Mouse (Mus musculus) gastrocnemius, adult 2 months (tissue): ENCODE results near the gene Cnpy2. TPM values are rescaled to one million over a fixed set of nuclear protein-coding genes. Genes with fewer than 3 reads are reported as not detected.
"Not testable (repeated sequence)": the region's sequence is repeated elsewhere in the genome, so short reads cannot be mapped to it uniquely, and the experiment has no call there.

Experiments
- DNase-seq: peaks from one replicate; pipeline ENCODE4 v3.0.0; 2022
- H3K27ac ChIP-seq: fragments of 200-600 bp; 2 replicates; pipeline ENCODE4 v1.8.1; 2022; ENCODE audit warnings: mild to moderate bottlenecking
- H3K4me3 ChIP-seq: fragments of 200-600 bp; 2 replicates; pipeline ENCODE4 v1.8.1; 2022; ENCODE audit warnings: mild to moderate bottlenecking, moderate library complexity
- CTCF ChIP-seq: fragments of 200-600 bp; IDR thresholded peaks from 2 replicates; pipeline ENCODE4 v1.8.1; 2022; ENCODE audit warnings: antibody characterized with exemption, mild to moderate bottlenecking, moderate library complexity
- intact Hi-C: fragments of 180-260 bp; cut with DNase I; formaldehyde crosslinking; loops from one replicate; pipeline ENCODE4 v1.15.1; 2025
- total RNA-seq, 2 experiments: library from RNA; stranded (reverse); gene quantifications; 2 replicates each; pipeline ENCODE4 v1.2.3; 2021

Gene Cnpy2
- total RNA-seq, 2 experiments from 2014 or later: 35.1 to 52.1 TPM

GRCm38 (mm10) chr10:128297622-128298021 lies 24.6 kb upstream of the Cnpy2 start:
- Histone ChIP-seq H3K27ac (no peak overlapping the region), H3K4me3 (no peak overlapping the region)
- intact Hi-C loops: no loop called here
- no peak for DNase-seq
- no peak for TF ChIP-seq CTCF

GRCm38 (mm10) chr10:128298243-128298642 lies 24.0 kb upstream of the Cnpy2 start:
- no peak for TF ChIP-seq CTCF
- intact Hi-C loops: no loop called here
- Histone ChIP-seq H3K4me3 (no peak overlapping the region), H3K27ac (no peak overlapping the region)
- no peak for DNase-seq

DNA sequence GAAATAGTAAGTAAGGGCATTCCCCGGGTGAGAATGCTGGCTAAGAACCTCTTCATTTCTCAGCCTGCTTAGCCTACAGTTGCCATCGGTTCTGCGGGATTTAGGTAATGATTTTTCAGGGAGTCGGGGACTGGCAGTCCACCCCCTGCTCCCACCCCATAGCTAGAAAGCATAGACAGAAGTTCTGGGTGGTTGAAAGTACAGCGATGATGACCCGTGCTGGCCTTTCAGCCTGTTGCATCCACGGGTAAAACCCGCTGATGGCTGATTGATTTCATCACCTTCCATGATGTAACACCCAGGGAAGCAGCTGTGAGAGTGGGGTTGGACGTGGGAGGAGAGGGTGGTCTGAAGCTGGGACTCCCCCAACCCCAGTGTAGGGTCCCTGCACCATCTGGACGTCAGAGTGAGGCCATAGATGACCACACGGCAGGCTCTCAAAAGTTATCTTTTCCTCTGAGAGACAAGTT lies 23.5 kb upstream of the Cnpy2 start, which contains the start of gene Il23a:
Il23a (minus strand) TSS at position 51 of the 470 bp plus-strand sequence.
- intact Hi-C loops: no loop called here
- Histone ChIP-seq H3K27ac (no peak within 1 kb of the TSS), H3K4me3 (no peak within 1 kb of the TSS)
- no peak for TF ChIP-seq CTCF
- DNase-seq: no peak

DNA sequence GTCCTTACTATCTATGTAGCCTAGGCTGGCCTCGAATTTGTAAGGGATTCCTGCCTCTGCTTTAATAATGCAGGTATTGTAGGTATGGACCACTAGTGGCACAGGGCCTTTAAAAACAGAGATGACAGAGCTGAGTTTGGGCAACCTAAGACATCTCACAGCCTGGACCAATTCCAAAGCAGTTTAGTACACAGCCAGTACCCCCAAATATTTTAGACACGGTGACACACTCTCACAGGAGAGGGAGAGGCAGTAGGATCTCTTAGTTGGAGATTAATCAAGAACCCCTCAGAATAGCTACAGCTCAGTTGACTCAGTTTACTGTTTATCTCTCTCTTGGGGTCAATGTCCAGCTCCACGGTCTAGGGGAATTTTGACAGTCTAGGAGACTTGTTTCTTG lies 19.9 kb upstream of the Cnpy2 start:
- peak overlapping the region; percentile 72 for H3K4me3 ChIP-seq
- intact Hi-C loops: no loop called here
- no peak for DNase-seq

DNA sequence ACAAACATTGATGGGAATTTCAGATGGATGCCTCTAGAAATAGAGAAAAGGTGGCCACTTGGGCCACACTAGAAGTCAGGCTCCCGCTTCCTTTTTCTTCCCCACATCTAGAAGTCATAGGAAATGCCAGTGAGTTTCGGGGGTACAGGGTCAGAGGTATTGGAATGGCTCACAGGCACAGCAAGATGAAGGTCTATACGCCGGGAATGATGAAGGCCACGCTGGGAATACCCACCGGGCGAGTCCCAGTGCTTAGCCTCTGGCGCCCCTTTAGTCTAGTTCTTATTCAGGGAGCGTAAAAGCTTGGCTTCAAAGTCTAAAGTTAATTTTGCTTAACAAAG lies 19.5 kb upstream of the Cnpy2 start:
- intact Hi-C loops: no loop called here
- no peak for TF ChIP-seq CTCF
- DNase-seq: no peak
- H3K27ac ChIP-seq: peak overlapping the region; percentile 100
- peak overlapping the region; percentile 72 for H3K4me3 ChIP-seq

More for the DNA sequence above, 19.9 kb upstream of the Cnpy2 start:
- H3K27ac ChIP-seq: peak overlapping the region; percentile 100
- no peak for TF ChIP-seq CTCF

DNA sequence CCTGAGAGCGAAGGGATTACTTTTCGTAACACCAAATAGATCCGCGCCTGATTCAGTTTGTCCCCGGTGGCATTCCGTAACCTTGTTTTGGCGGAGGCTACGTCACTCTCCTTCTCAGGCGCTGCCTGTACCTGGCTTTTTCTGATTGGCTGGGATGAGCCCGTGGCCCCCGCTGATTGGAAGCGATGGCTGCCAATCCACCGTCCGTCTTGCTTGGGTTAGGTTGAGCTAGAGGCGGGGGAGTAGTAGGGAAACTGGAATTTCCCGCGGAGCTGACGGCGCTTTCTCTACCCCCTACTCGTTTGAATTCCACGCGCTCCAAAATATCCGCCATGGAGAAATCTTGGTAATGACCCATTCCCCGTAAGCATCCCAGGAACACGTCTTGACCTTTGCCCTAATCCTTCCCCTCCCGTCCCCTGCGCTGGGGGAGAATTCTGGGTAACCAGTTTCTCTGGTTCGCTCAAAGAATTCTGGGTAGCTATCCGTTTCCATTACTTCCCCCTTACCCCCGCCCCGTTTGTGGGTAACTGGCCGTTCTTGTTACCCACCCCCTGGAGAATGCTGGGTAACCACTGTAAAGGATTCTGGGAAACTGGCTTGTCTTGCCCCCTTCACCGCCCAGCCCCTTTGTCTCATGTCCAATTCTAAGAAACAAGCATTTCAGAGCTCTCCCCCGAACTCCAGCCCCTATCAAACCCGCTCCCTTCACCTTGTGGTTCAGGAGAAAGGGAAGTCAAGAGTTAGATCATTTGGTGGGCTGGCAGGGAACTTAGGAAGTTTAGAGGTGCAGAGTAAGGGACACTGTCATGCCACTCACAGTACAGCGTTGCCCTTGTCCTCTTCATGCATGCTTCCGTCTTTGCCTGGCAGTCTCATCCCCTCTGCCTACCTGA lies 18.9 kb upstream of the Cnpy2 start, which contains the start of gene Pan2:
Pan2 (plus strand) TSS at position 210 of the 896 bp plus-strand sequence.
- TF ChIP-seq CTCF: no peak
- Histone ChIP-seq H3K27ac (peak within 1 kb of the TSS; percentile 100), H3K4me3 (peak within 1 kb of the TSS; percentile 72)
- peak; percentile 99 for DNase-seq
- intact Hi-C loops: no loop called here

GRCm38 (mm10) chr10:128309654-128310053 lies 12.6 kb upstream of the Cnpy2 start:
- Histone ChIP-seq H3K27ac (no peak overlapping the region), H3K4me3 (no peak overlapping the region)
- TF ChIP-seq CTCF: no peak
- intact Hi-C loops: no loop called here
- DNase-seq: no peak

DNA sequence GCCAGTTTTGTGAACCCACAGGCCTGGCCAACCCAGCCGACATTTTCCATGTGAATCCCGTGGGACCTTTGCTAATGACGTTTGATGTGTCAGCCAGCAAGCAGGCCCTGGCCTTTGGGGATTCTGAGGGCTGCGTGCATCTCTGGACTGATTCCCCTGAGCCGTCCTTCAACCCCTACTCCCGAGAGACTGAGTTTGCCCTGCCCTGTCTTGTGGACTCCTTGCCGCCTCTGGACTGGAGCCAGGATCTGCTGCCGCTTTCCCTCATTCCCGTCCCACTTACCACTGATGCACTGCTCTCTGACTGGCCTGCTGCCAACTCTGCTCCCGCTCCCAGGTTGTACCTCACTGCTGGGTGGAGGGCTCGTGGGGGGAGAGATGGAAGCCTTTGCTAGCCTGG lies 12.1 kb upstream of the Cnpy2 start:
- no peak for TF ChIP-seq CTCF
- Histone ChIP-seq H3K4me3 (no peak overlapping the region), H3K27ac (no peak overlapping the region)
- DNase-seq: no peak
- intact Hi-C loops: no loop called here

DNA sequence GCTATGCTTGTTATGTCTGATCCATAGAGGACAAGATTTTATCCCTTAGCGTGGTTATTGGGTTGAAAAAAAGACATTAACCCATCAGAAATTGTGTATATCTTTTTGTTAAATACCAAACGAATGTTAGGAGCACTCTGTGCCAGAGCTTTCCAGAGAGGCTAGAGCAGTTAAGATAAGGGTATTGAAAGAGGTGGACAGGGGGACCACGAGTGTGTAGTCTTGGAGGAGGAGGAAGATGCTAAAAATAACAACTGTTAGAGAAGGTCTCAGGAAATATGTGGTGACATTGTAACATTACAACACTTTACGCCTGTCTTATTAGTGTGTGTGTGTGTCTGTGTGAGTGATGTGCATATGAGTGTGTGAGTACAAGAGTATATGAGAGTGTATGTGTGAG lies 11.4 kb upstream of the Cnpy2 start:
- H3K4me3 ChIP-seq: no peak overlapping the region
- intact Hi-C loops: no loop called here
- TF ChIP-seq CTCF: no peak

DNA sequence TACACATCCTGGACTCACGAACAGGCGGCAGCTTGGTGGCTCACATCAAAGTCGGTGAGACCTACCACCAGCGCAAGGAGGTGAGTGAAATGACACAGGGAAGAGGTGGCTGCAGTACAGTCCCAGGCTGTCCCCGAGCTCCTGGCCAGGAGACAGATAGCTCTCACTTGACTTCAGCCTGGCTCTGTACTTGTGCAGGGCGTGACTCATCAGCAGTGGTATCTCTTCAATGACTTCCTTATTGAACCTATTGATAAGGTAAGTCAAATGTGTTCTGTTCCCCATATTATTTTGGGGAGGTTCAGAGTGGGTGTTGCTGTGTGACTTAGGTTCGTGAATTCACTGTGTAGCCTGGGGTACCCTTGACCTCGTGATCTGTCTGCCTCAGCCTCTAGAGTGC lies 6.7 kb upstream of the Cnpy2 start:
- Histone ChIP-seq H3K4me3 (no peak overlapping the region), H3K27ac (no peak overlapping the region)
- TF ChIP-seq CTCF: no peak
- DNase-seq: no peak
- intact Hi-C loops: no loop called here

More for the DNA sequence above, 11.4 kb upstream of the Cnpy2 start:
- H3K27ac ChIP-seq: no peak overlapping the region
- DNase-seq: no peak

GRCm38 (mm10) chr10:128321641-128322040 lies 618 bp upstream of the Cnpy2 start:
- DNase-seq: no peak
- TF ChIP-seq CTCF: no peak
- peak overlapping the region; percentile 85 for H3K4me3 ChIP-seq
- peak overlapping the region; percentile 99 for H3K27ac ChIP-seq
- intact Hi-C loops: no loop called here

- peak overlapping the region; percentile 99 for H3K27ac ChIP-seq
- intact Hi-C loops: no loop called here
- DNase-seq: no peak
- peak overlapping the region; percentile 85 for H3K4me3 ChIP-seq
- no peak for TF ChIP-seq CTCF
Observed at GRCm38 (mm10) chr10:128323516-128323915, 1.3 kb downstream of the Cnpy2 start.

DNA sequence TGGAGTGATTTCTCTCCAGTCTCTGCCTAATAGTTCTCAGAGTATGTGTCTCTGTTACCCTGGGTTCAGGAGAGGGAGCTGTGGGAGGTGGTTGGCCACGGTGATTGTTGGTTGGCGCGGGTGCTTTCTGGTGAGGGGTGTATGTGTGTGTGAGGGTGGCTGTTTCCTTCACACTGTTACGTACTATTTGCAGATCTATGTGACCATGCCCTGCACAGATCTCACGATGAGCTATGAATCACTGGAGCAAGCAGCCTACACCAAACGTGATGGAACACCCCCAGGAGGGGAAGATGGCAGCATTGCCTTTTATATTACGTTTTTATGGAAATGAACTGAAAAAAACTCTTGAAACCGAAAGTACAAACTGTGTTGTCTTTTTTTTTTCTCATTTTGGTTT lies 4.6 kb downstream of the Cnpy2 start:
- Histone ChIP-seq H3K4me3 (no peak overlapping the region), H3K27ac (no peak overlapping the region)
- TF ChIP-seq CTCF: no peak
- intact Hi-C loops: no loop called here
- no peak for DNase-seq

GRCm38 (mm10) chr10:128327610-128328009 lies 5.4 kb downstream of the Cnpy2 start:
- Histone ChIP-seq H3K4me3 (no peak overlapping the region), H3K27ac (no peak overlapping the region)
- intact Hi-C loops: no loop called here
- TF ChIP-seq CTCF: no peak; the same call in 1 of the 2 replicates
- no peak for DNase-seq

DNA sequence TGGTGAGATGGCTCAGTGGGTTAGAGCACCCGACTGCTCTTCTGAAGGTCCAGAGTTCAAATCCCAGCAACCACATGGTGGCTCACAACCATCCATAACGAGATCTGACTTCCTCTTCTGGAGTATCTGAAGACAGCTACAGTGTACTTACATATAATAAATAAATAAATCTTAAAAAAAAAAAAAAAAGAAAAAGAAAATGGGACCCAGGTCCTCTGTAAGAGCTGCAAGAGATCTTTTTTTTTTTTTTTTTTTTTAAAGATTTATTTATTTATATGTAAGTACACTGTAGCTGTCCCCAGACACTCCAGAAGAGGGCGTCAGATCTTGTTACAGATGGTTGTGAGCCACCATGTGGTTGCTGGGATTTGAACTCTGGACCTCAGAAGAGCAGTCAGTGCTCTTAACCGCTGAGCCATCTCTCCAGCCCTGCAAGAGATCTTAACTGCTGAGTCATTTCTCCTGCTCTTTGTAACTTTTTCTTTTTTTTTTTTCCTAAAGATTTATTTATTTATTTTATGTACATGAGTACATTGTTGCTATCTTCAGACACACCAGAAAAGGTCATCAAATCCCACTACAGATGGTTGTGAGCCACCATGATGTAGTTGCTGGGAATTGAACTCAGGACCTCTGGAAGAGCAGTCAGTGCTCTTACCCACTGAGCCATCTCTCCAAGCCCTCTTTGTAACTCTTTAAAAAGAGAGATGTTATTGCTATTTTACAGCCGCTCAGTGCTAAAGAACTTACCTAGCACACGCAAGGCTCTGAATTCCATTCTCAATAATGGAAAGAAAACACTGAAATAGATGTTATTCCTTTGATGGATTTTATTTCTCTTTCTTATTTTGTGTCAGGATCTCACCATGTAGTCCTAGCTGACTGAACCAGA lies 10.3 kb downstream of the Cnpy2 start:
- DNase-seq, H3K27ac ChIP-seq, intact Hi-C loops: not testable (repeated sequence)

More for the DNA sequence above, 10.3 kb downstream of the Cnpy2 start:
- H3K4me3 ChIP-seq: not testable (repeated sequence)
